Mouse (Mus musculus): ENCODE results near the gene Kcnc4. TPM values are rescaled to one million over a fixed set of nuclear protein-coding genes. Genes with fewer than 3 reads are reported as not detected.

The Kcnc4 gene
- total and polyA plus RNA-seq, 2 experiments from 2014 or later: 0.04 to 0.20 TPM

DNA sequence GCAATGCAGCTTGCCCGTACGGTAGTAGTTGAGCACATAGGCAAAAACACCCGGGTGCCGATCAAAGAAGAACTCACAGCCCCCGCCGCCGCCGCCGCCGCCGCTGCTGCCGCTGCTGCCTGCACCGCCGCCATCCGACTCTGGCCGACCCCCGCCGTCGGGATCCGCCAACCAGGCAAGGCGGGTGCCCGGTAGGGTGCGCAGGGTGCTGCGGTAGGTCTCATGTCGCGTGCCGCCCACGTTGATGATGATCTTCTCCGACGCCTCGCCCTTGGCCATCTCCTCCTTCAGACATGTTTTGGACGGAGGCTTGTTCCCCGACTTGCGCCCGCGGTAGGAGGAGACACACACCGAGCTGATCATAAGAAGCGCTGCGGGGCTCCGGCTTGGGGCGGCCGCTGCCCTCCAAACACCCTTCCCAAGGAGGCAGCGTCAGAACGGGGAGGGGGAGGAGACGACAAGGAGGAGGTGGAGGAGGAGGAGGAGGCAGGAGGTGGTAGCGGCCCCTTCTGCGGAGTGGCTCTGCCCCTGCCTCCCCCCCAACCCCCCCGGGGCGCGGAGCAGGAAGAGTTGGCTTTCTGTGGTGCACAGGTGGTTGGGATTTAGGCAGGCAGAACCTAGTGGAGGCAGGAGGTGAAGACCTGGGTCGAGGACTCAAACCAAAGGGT is 690 bp downstream of the Kcnc4 start:
- DNase-seq (ENCODE audit: low spot score) (no peak), ATAC-seq (ENCODE audit: insufficient read depth, low read depth) (no peak)
- H3K4me1 ChIP-seq (ENCODE audit: control insufficient read depth, insufficient read depth): no peaks in the 10 kb centered on the region; the same call in 1 of the 2 replicates
- H3K27me3 ChIP-seq (ENCODE audit: control insufficient read depth, insufficient read depth, low read length): peaks cover 94% of the 10 kb centered on the region
- WGBS: under 1% methylated on average over 50 of the region's 51 CpGs
- H3K9ac ChIP-seq (replicated peaks; ENCODE audit: low read depth, low read length): no peak overlapping the region
- peak overlapping the region; percentile 78 for H3K4me2 ChIP-seq (ENCODE audit: low read depth, low read length)
- H3K27ac ChIP-seq (ENCODE audit: low read depth): no peak overlapping the region
- no peaks in the 10 kb centered on the region for H3K9me3 ChIP-seq (replicated peaks; ENCODE audit: control insufficient read depth, low read length)
- TF ChIP-seq EP300 (IDR thresholded peaks at IDR 0.05; ENCODE audit: low read depth): no peak
- TF ChIP-seq CTCF (IDR thresholded peaks at IDR 0.05; ENCODE audit: low read depth): no peak
- peak overlapping the region; percentile 51 for H3K4me3 ChIP-seq (ENCODE audit: low read depth, low read length)
- H3K36me3 ChIP-seq (replicated peaks; ENCODE audit: control insufficient read depth, insufficient read depth, low read length): no peaks in the 10 kb centered on the region

DNA sequence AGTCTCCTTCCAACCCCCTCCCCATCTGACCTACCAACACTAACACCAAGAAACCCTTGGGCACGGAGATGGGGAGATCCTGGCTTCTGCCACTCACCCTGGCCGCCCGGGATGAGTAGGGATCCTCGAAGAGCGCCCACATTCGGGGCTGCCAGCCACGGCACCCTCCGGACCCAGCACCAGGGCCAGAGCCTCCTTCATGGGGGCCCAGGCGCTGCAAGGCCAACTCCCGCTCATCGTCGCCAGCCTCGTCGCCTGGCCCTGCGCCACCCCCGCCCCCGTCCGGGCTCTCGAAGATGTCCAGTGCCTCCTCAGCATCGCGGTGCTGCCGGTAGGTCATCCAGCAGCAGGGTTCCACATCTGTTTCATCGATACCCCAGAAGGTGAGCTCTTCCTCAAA is 1.2 kb downstream of the Kcnc4 start:
- Histone ChIP-seq H3K4me2 (ENCODE audit: low read depth, low read length) (peak overlapping the region; percentile 78), H3K9me3 (replicated peaks; ENCODE audit: control insufficient read depth, low read length) (no peaks in the 10 kb centered on the region), H3K4me1 (ENCODE audit: control insufficient read depth, insufficient read depth) (no peaks in the 10 kb centered on the region; the same call in 1 of the 2 replicates), H3K36me3 (replicated peaks; ENCODE audit: control insufficient read depth, insufficient read depth, low read length) (no peaks in the 10 kb centered on the region), H3K27ac (ENCODE audit: low read depth) (no peak overlapping the region), H3K9ac (replicated peaks; ENCODE audit: low read depth, low read length) (no peak overlapping the region), H3K27me3 (ENCODE audit: control insufficient read depth, insufficient read depth, low read length) (peaks cover 96% of the 10 kb centered on the region), H3K4me3 (ENCODE audit: low read depth, low read length) (peak overlapping the region; percentile 51)
- ATAC-seq (ENCODE audit: insufficient read depth, low read depth) (no peak), DNase-seq (ENCODE audit: low spot score) (no peak)
- WGBS: 5% methylated on average over 22 of the region's 23 CpGs
- TF ChIP-seq CTCF (IDR thresholded peaks at IDR 0.05; ENCODE audit: low read depth) (no peak), EP300 (IDR thresholded peaks at IDR 0.05; ENCODE audit: low read depth) (no peak)

DNA sequence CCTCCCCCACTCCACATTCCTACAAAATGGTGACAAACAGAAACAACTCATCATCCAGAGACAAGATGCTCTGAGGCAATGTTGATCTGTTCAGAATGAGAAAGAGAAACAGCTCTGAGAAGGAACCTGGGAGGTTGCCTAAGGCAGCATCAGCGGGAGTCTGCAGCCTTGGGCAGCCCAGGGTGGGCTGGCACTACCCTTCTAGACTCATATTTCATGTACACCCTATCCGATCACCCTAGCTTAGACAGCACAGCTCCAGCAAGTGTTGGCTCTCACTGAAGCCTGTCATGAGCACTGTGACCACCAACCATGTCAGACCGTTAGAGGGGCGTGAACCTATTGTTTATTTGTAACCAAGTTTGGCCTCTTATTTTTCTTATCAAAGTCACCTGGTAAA is 5.1 kb downstream of the Kcnc4 start:
- H3K9me3 ChIP-seq (replicated peaks; ENCODE audit: control insufficient read depth, low read length): no peaks in the 10 kb centered on the region
- DNase-seq (ENCODE audit: low spot score) (no peak), ATAC-seq (ENCODE audit: insufficient read depth, low read depth) (no peak)
- 78% methylated on average over 4 of the region's 4 CpGs for WGBS
- H3K27ac ChIP-seq (ENCODE audit: low read depth): no peak overlapping the region
- TF ChIP-seq CTCF (IDR thresholded peaks at IDR 0.05; ENCODE audit: low read depth): no peak
- TF ChIP-seq EP300 (IDR thresholded peaks at IDR 0.05; ENCODE audit: low read depth): no peak
- no peak overlapping the region for H3K9ac ChIP-seq (replicated peaks; ENCODE audit: low read depth, low read length)
- H3K4me2 ChIP-seq (ENCODE audit: low read depth, low read length): no peak overlapping the region
- H3K27me3 ChIP-seq (ENCODE audit: control insufficient read depth, insufficient read depth, low read length): peaks cover 59% of the 10 kb centered on the region
- no peaks in the 10 kb centered on the region for H3K36me3 ChIP-seq (replicated peaks; ENCODE audit: control insufficient read depth, insufficient read depth, low read length)
- H3K4me3 ChIP-seq (ENCODE audit: low read depth, low read length): no peak overlapping the region
- no peaks in the 10 kb centered on the region for H3K4me1 ChIP-seq (ENCODE audit: control insufficient read depth, insufficient read depth)

DNA sequence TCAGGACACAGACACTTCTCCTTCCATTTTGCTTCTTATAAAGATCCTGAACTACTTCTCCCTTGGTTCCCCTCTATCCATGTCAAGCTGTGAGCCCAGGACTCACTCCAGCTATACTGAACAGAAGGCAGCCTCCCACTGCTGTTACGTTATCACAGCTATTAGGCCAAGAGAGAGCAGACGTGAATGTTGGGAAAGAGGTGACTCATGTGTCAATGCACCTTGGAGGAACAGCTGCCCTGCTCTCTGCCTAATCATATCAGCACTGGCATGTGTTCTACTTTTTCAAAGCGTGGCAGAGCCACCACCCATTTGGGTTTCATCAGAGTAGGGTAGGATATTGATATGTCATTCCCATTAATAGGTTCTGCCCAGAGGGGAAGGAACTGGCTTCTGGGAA is 12.5 kb downstream of the Kcnc4 start:
- 20% methylated on average over 3 of the region's 3 CpGs for WGBS
- Histone ChIP-seq H3K9me3 (replicated peaks; ENCODE audit: control insufficient read depth, low read length) (no peaks in the 10 kb centered on the region), H3K9ac (replicated peaks; ENCODE audit: low read depth, low read length) (no peak overlapping the region), H3K27me3 (ENCODE audit: control insufficient read depth, insufficient read depth, low read length) (0 out of 2 replicates have a peak, but pooled peaks cover 9% of the 10 kb centered on the region), H3K36me3 (replicated peaks; ENCODE audit: control insufficient read depth, insufficient read depth, low read length) (no peaks in the 10 kb centered on the region), H3K4me3 (ENCODE audit: low read depth, low read length) (no peak overlapping the region), H3K4me1 (ENCODE audit: control insufficient read depth, insufficient read depth) (no peaks in the 10 kb centered on the region), H3K27ac (ENCODE audit: low read depth) (no peak overlapping the region), H3K4me2 (ENCODE audit: low read depth, low read length) (no peak overlapping the region)
- TF ChIP-seq EP300 (IDR thresholded peaks at IDR 0.05; ENCODE audit: low read depth) (no peak), CTCF (IDR thresholded peaks at IDR 0.05; ENCODE audit: low read depth) (no peak)
- ATAC-seq (ENCODE audit: insufficient read depth, low read depth) (peak; percentile 42; the same call in 1 of the 2 replicates), DNase-seq (ENCODE audit: low spot score) (no peak)

DNA sequence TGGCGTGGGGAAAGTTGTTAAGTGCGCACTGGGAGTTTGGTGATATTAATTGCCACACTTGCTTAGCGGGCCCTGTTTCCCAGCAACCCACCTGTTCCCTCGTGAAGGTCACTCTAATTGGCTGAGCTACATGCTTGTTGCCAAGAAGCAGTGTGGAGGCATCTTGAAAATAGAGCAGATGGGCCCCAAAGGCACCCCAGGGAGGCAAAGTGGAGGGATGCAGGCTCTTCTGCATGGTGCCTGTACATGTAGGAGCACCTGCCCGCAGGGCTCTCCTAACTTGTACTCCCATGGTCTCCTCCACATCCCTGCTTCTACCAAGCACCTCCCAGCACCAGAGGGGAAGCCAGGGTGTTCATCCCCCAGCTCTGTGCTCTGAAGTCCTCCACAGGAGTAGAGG is 15.5 kb downstream of the Kcnc4 start:
- H3K9ac ChIP-seq (replicated peaks; ENCODE audit: low read depth, low read length): no peak overlapping the region
- DNase-seq (ENCODE audit: low spot score): no peak
- ATAC-seq (ENCODE audit: insufficient read depth, low read depth): no peak
- no peaks in the 10 kb centered on the region for H3K4me1 ChIP-seq (ENCODE audit: control insufficient read depth, insufficient read depth)
- 68% methylated on average over 5 of the region's 5 CpGs for WGBS
- H3K36me3 ChIP-seq (replicated peaks; ENCODE audit: control insufficient read depth, insufficient read depth, low read length): no peaks in the 10 kb centered on the region
- 0 out of 2 replicates have a peak, but pooled peaks cover 9% of the 10 kb centered on the region for H3K27me3 ChIP-seq (ENCODE audit: control insufficient read depth, insufficient read depth, low read length)
- TF ChIP-seq EP300 (IDR thresholded peaks at IDR 0.05; ENCODE audit: low read depth) (no peak), CTCF (IDR thresholded peaks at IDR 0.05; ENCODE audit: low read depth) (no peak)
- no peak overlapping the region for H3K27ac ChIP-seq (ENCODE audit: low read depth)
- H3K4me3 ChIP-seq (ENCODE audit: low read depth, low read length): no peak overlapping the region
- H3K9me3 ChIP-seq (replicated peaks; ENCODE audit: control insufficient read depth, low read length): no peaks in the 10 kb centered on the region
- H3K4me2 ChIP-seq (ENCODE audit: low read depth, low read length): no peak overlapping the region

DNA sequence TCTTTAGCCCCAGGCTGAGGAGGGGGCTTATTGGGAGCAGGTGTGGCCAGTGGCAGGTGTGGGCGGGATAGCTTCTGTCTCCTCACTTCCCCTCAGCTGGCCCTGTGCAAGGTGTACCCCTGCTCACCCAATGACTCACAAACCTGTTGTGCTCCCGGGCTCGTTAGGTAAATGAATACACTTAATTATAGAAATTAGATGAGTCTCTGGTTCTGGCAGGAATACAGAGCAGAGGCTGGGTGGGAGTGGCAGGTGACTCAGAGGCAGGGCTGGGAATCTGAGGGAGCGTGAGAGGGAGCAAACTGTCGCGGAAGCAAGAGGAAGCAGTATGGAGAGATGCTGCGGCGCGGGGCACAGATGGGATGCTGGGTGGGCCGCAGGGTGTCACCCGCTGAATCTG is 17.2 kb downstream of the Kcnc4 start:
- Histone ChIP-seq H3K4me3 (ENCODE audit: low read depth, low read length) (no peak overlapping the region), H3K4me1 (ENCODE audit: control insufficient read depth, insufficient read depth) (no peaks in the 10 kb centered on the region), H3K36me3 (replicated peaks; ENCODE audit: control insufficient read depth, insufficient read depth, low read length) (no peaks in the 10 kb centered on the region), H3K27me3 (ENCODE audit: control insufficient read depth, insufficient read depth, low read length) (0 out of 2 replicates have a peak, but pooled peaks cover 9% of the 10 kb centered on the region), H3K4me2 (ENCODE audit: low read depth, low read length) (no peak overlapping the region), H3K9me3 (replicated peaks; ENCODE audit: control insufficient read depth, low read length) (no peaks in the 10 kb centered on the region), H3K27ac (ENCODE audit: low read depth) (no peak overlapping the region), H3K9ac (replicated peaks; ENCODE audit: low read depth, low read length) (no peak overlapping the region)
- ATAC-seq (ENCODE audit: insufficient read depth, low read depth) (no peak), DNase-seq (ENCODE audit: low spot score) (no peak)
- TF ChIP-seq CTCF (IDR thresholded peaks at IDR 0.05; ENCODE audit: low read depth) (no peak), EP300 (IDR thresholded peaks at IDR 0.05; ENCODE audit: low read depth) (no peak)
- 79% methylated on average over 11 of the region's 11 CpGs for WGBS

Measured in heart, postnatal 0 days (tissue).